In the genomic region with DNA sequence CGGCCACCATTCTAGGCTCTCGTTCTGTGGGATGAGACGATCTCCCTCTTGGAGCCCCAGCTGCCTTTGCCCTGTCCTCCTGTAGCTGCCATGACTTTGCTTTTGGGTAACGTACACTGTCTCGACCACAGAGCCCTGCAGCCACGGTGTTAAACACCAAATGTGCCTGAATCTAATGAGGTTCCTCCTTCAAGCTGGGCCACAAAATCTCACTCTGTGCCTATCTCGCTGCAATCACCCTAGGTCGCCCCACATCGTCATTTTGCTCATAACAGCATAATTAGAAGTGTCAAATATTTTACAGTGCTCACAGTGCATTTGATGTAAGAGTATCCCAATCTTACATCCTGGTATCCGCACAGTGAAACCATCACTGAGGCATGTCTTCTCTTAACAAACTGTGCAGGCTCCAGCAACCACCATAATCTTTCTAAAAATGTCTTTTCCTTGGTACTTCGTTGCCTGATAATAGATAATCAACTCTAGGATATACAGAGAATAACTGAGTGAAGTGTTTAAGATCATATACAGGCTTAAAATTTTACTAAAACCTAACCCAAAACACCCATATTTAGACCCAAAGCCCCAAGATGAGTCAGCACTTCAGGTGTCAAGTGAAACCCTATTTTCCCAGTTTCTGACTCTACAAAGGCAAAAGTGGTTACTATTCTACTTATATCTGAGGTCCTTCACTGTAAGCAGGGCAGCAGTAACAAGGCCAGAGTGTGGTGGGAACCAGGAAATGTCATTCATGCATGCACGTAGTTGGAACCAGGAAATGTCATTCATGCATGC, we compare ENCODE assay signal across 14 mouse cellular contexts.
"Had no signal": no experiment of that assay in that cellular context is flagged by ENCODE, and none has a peak within 500 bp of the region (broad histone marks: within the 10 kb centered on the region; RNA-seq: fewer than 3 reads in every experiment).

No protein-coding gene starts in this region.

- ATAC-seq: lung, postnatal 0 days; midbrain, embryonic 15.5 days had no signal

- H3K4me2 ChIP-seq: limb, embryonic 13.5 days; liver, embryonic 15.5 days; midbrain, embryonic 11.5 days; midbrain, embryonic 15.5 days; neural tube, embryonic 12.5 days; stomach, embryonic 15.5 days had no signal

- H3K27me3 ChIP-seq: limb, embryonic 13.5 days; liver, embryonic 15.5 days; midbrain, embryonic 15.5 days; neural tube, embryonic 12.5 days; stomach, embryonic 15.5 days had no signal

- H3K4me1 ChIP-seq: liver, embryonic 15.5 days; midbrain, embryonic 15.5 days; neural tube, embryonic 12.5 days; stomach, embryonic 15.5 days had no signal

- H3K9ac ChIP-seq: limb, embryonic 13.5 days; liver, embryonic 15.5 days; midbrain, embryonic 15.5 days; neural tube, embryonic 12.5 days; stomach, embryonic 15.5 days had no signal

- H3K4me3 ChIP-seq: limb, embryonic 13.5 days; liver, embryonic 15.5 days; midbrain, embryonic 15.5 days; neural tube, embryonic 12.5 days; stomach, embryonic 15.5 days had no signal

- H3K36me3 ChIP-seq: limb, embryonic 13.5 days; liver, embryonic 15.5 days; midbrain, embryonic 15.5 days; neural tube, embryonic 12.5 days; stomach, embryonic 15.5 days had no signal

- H3K9me3 ChIP-seq: limb, embryonic 13.5 days; liver, embryonic 15.5 days; midbrain, embryonic 15.5 days; neural tube, embryonic 12.5 days; stomach, embryonic 15.5 days had no signal

- H3K27ac ChIP-seq: limb, embryonic 13.5 days; liver, embryonic 15.5 days; midbrain, embryonic 15.5 days; neural tube, embryonic 12.5 days; stomach, embryonic 15.5 days had no signal

- DNase-seq: kidney, adult 11 months; kidney, postnatal 25 days; lung, adult 2 months; lung, postnatal 36 days; retina, postnatal 1 day; right cerebral cortex, postnatal 14 days; thymus, postnatal 4 days had no signal
